Mouse (Mus musculus) stomach, embryonic 16.5 days (tissue): Measurements from ENCODE around the gene Pidd1. TPM values are rescaled to one million over a fixed set of nuclear protein-coding genes. Genes with fewer than 3 reads are reported as not detected.
A peak's percentile ranks its signal among the peaks of the same experiment; 100 is the strongest.

ENCODE experiments used
- ATAC-seq: fragments of 200-750 bp; cut with Nextera tagmentation; 2 replicates; pipeline ENCODE4 v1.8.0; 2017; ENCODE audit warnings: moderate number of reproducible peaks, moderate TSS enrichment; ENCODE audit not compliant: insufficient read depth, low FRiP score
- H3K27ac ChIP-seq: fragments of 300-500 bp; sonication (generic); 2 replicates; pipeline ENCODE4 v1.5.1; 2014; ENCODE audit warnings: low read length
- H3K27me3 ChIP-seq: fragments of 300-500 bp; sonication (generic); 2 replicates; pipeline ENCODE4 v1.6.1; 2014; ENCODE audit warnings: low read length, control low read depth, mixed read lengths; ENCODE audit not compliant: control insufficient read depth, insufficient read depth
- H3K36me3 ChIP-seq: fragments of 300-500 bp; sonication (generic); 2 replicates; pipeline ENCODE4 v1.6.1; 2014; ENCODE audit warnings: low read length; ENCODE audit not compliant: control insufficient read depth, insufficient read depth
- H3K4me1 ChIP-seq: fragments of 300-500 bp; sonication (generic); 2 replicates; pipeline ENCODE4 v1.6.1; 2014; ENCODE audit warnings: low read length, control low read depth, mixed read lengths; ENCODE audit not compliant: control insufficient read depth, insufficient read depth
- H3K4me2 ChIP-seq: fragments of 300-500 bp; sonication (generic); 2 replicates; pipeline ENCODE4 v1.6.1; 2014; ENCODE audit warnings: low read depth, low read length, mixed read lengths
- H3K4me3 ChIP-seq: fragments of 300-500 bp; sonication (generic); replicated peaks from 2 replicates; pipeline ENCODE4 v1.5.1; 2014; ENCODE audit warnings: mild to moderate bottlenecking, low read length
- H3K9ac ChIP-seq: fragments of 300-500 bp; sonication (generic); 2 replicates; pipeline ENCODE4 v1.6.1; 2014; ENCODE audit warnings: low read length
- H3K9me3 ChIP-seq: fragments of 300-500 bp; sonication (generic); replicated peaks from 2 replicates; pipeline ENCODE4 v1.6.1; 2016; ENCODE audit warnings: low read length, control low read depth; ENCODE audit not compliant: control insufficient read depth
- WGBS: fragments of 180-500 bp; shearing (Covaris S2); extraction: QIAGEN DNeasy Blood & Tissue Kit; methylation state at CpG from one replicate; pipeline ENCODE4 v1.1.7; 2014; 5-methylcytosine and 5-hydroxymethylcytosine counted together
- polyA plus RNA-seq: library from polyadenylated mRNA; unstranded; fragments of >200 nt; fragmentation: Nextera tagmentation; extraction: Ambion mirVana; gene quantifications from 2 replicates; pipeline ENCODE4 v1.2.1, GENCODE M21; 2015

Gene Pidd1
- polyA plus RNA-seq, 1 experiment from 2014 or later: 7.6 TPM

- Histone ChIP-seq H3K27ac (peak within 1 kb of the TSS; percentile 97), H3K4me3 (peak within 1 kb of the TSS; percentile 72), H3K9ac (peak within 1 kb of the TSS; percentile 82), H3K9me3 (no peaks in the 10 kb centered on the region), H3K36me3 (peaks cover 6% of the 10 kb centered on the region; the same call in 1 of the 2 replicates), H3K4me1 (peaks cover 36% of the 10 kb centered on the region), H3K27me3 (no peaks in the 10 kb centered on the region), H3K4me2 (peak within 1 kb of the TSS; percentile 81)
- ATAC-seq: peak; percentile 72
- WGBS: under 1% methylated on average over 86 of the region's 87 CpGs
Measured at GRCm38 (mm10) chr7:141475011-141475804, 31.4 kb upstream of the Pidd1 start, which contains the start of the genes Polr2l and Tspan4. TSS of gene Polr2l (minus strand) at chr7:141475132. TSS of gene Tspan4 (plus strand) at chr7:141475240.

DNA sequence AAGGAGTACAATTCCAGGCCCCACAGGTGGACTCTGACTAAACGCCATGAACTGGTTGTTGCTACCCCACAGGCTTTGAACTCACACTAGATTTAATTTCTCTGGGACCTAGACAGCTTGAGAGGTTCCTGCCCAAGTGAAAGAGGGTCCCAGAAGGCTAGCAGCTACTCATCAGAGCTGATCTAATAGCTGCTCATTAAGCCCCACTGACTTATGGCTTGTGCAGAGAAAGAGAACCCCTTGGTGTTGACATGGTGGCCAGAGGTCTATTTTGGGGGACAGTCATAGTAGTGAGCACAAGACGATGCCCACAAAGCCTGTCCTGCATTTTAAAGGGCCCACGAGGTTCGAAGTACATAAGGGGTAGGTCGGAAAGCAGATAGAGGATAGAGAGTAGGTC lies 30.3 kb upstream of the Pidd1 start:
- peak overlapping the region; percentile 82 for H3K9ac ChIP-seq
- WGBS: 9% methylated on average over 5 of the region's 5 CpGs
- H3K4me2 ChIP-seq: peak overlapping the region; percentile 81
- H3K4me3 ChIP-seq: peak overlapping the region; percentile 72
- no peaks in the 10 kb centered on the region for H3K27me3 ChIP-seq
- H3K27ac ChIP-seq: no peak overlapping the region
- peaks cover 42% of the 10 kb centered on the region for H3K4me1 ChIP-seq
- no peak for ATAC-seq
- peaks cover 14% of the 10 kb centered on the region for H3K36me3 ChIP-seq
- no peaks in the 10 kb centered on the region for H3K9me3 ChIP-seq

DNA sequence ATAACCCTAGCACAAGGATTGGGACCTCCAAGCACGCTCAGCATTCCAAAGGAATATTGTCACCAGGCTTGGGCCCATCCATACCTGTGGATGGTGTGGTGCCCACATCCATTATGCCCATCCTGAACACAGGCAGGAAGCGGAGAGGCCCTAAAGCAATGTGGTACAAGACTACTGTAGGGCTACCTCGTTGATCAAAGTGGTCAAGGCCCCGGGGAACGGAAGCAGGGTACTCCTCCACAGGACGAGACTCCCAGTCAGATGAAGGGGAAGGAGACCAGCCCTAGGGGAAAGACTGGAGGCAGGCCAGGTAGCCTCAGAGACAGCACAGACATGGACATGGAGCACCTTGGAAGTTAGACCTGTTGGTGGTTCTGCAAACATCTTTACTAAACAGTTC lies 28.9 kb upstream of the Pidd1 start:
- ATAC-seq: no peak
- WGBS: 87% methylated on average over 6 of the region's 6 CpGs
- Histone ChIP-seq H3K36me3 (peaks cover 14% of the 10 kb centered on the region), H3K9ac (no peak overlapping the region), H3K4me1 (peaks cover 45% of the 10 kb centered on the region), H3K4me3 (no peak overlapping the region), H3K27ac (no peak overlapping the region), H3K4me2 (no peak overlapping the region), H3K9me3 (no peaks in the 10 kb centered on the region), H3K27me3 (no peaks in the 10 kb centered on the region)

- WGBS: 72% methylated on average over 6 of the region's 6 CpGs
- Histone ChIP-seq H3K4me1 (peaks cover 39% of the 10 kb centered on the region), H3K9ac (no peak overlapping the region), H3K36me3 (peaks cover 14% of the 10 kb centered on the region), H3K4me2 (no peak overlapping the region), H3K4me3 (no peak overlapping the region), H3K27me3 (no peaks in the 10 kb centered on the region), H3K27ac (no peak overlapping the region), H3K9me3 (no peaks in the 10 kb centered on the region)
- no peak for ATAC-seq
Measured at GRCm38 (mm10) chr7:141472226-141472625, 28.4 kb upstream of the Pidd1 start.

DNA sequence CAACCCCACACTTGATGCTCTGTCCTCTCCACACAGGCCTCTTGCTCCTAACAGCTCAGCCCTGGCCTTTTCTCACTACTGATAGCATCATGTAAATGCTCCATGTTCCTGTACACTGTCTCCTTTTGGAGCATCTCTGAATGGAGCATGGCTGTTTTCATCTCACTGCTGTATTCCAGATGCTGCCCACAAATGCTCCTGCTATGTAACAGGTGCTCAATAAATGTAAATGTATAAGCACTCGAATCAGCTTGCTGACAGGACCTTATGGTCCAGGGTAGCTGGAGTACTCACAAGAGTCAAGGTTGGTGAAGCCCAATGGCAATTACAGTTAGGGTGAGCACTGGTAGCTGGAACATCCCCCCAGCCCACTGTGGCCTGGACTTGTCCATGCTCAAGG lies 27.4 kb upstream of the Pidd1 start:
- WGBS: 89% methylated on average over 1 of the region's 1 CpGs
- no peaks in the 10 kb centered on the region for H3K27me3 ChIP-seq
- no peak for ATAC-seq
- no peak overlapping the region for H3K27ac ChIP-seq
- H3K4me2 ChIP-seq: no peak overlapping the region
- H3K4me1 ChIP-seq: peaks cover 38% of the 10 kb centered on the region
- peaks cover 14% of the 10 kb centered on the region for H3K36me3 ChIP-seq
- H3K4me3 ChIP-seq: no peak overlapping the region
- no peaks in the 10 kb centered on the region for H3K9me3 ChIP-seq
- no peak overlapping the region for H3K9ac ChIP-seq

GRCm38 (mm10) chr7:141470637-141470944 lies 26.8 kb upstream of the Pidd1 start:
- 92% methylated on average over 10 of the region's 10 CpGs for WGBS
- H3K27ac ChIP-seq: no peak overlapping the region
- peaks cover 39% of the 10 kb centered on the region for H3K4me1 ChIP-seq
- no peak overlapping the region for H3K9ac ChIP-seq
- peaks cover 14% of the 10 kb centered on the region for H3K36me3 ChIP-seq
- ATAC-seq: no peak
- no peaks in the 10 kb centered on the region; the same call in 1 of the 2 replicates for H3K27me3 ChIP-seq
- no peak overlapping the region for H3K4me3 ChIP-seq
- no peak overlapping the region for H3K4me2 ChIP-seq
- H3K9me3 ChIP-seq: no peaks in the 10 kb centered on the region

DNA sequence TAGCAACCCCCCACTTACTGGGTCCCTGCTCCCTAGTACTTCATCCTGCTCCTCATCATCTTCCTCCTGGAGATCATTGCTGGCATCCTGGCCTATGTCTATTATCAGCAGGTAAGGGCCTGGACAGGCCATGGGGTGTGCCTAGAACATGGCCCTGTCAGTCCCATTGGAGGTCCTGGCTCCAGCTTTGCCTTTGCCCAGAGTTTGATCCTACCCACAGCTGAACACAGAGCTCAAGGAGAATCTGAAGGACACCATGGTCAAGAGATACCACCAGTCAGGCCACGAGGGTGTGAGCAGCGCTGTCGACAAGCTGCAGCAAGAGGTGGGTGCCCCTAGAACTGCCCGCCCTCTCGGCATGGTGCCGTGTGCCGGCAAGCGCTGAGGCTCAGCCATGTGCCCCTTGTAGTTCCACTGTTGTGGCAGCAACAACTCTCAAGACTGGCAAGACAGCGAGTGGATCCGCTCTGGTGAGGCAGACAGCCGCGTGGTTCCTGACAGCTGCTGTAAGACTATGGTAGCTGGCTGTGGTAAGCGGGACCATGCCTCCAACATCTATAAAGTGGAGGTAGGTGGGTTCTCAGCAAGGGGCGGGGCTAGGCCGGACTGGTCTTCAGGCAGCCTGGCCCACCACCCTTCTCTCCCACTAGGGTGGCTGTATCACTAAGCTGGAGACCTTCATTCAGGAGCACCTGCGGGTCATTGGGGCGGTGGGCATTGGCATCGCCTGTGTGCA lies 26.2 kb upstream of the Pidd1 start:
- Histone ChIP-seq H3K4me1 (peaks cover 44% of the 10 kb centered on the region), H3K4me3 (no peak overlapping the region), H3K36me3 (peaks cover 14% of the 10 kb centered on the region), H3K27me3 (peaks cover under 1% of the 10 kb centered on the region; the same call in 1 of the 2 replicates), H3K4me2 (no peak overlapping the region), H3K9me3 (no peaks in the 10 kb centered on the region), H3K27ac (no peak overlapping the region), H3K9ac (no peak overlapping the region; the same call in 1 of the 2 replicates)
- no peak for ATAC-seq
- 93% methylated on average over 18 of the region's 18 CpGs for WGBS

GRCm38 (mm10) chr7:141469352-141469751 lies 25.5 kb upstream of the Pidd1 start:
- H3K9me3 ChIP-seq: no peaks in the 10 kb centered on the region
- peak overlapping the region; percentile 87 for H3K4me3 ChIP-seq
- peaks cover 49% of the 10 kb centered on the region for H3K4me1 ChIP-seq
- peak overlapping the region; percentile 83 for H3K4me2 ChIP-seq
- H3K27ac ChIP-seq: peak overlapping the region; percentile 94
- ATAC-seq: no peak
- H3K36me3 ChIP-seq: peaks cover 14% of the 10 kb centered on the region
- H3K27me3 ChIP-seq: peaks cover 3% of the 10 kb centered on the region; the same call in 1 of the 2 replicates
- peak overlapping the region; percentile 90 for H3K9ac ChIP-seq
- 82% methylated on average over 6 of the region's 6 CpGs for WGBS
